Mouse (Mus musculus) heart, adult 2 months (tissue): Measurements from ENCODE around the gene Cnnm2. TPM values are rescaled to one million over a fixed set of nuclear protein-coding genes. Genes with fewer than 3 reads are reported as not detected.
"Not testable (repeated sequence)": the region's sequence is repeated elsewhere in the genome, so short reads cannot be mapped to it uniquely, and the experiment has no call there.

ENCODE experiments used
- DNase-seq, 2 experiments: peaks; one replicate each; pipeline ENCODE4 v3.0.0; 2021
- H3K27ac ChIP-seq: fragments of 200-600 bp; 2 replicates; pipeline ENCODE4 v1.8.1; 2022
- H3K27me3 ChIP-seq: fragments of 200-500 bp; 2 replicates; pipeline ENCODE4 v1.6.1; 2012; ENCODE audit warnings: mild to moderate bottlenecking, low read length, inconsistent platforms, mixed read lengths; ENCODE audit not compliant: control insufficient read depth, insufficient read depth
- H3K36me3 ChIP-seq: fragments of 200-500 bp; 2 replicates; pipeline ENCODE4 v1.6.1; 2012; ENCODE audit warnings: low read length, inconsistent platforms; ENCODE audit not compliant: control insufficient read depth, insufficient read depth
- H3K4me1 ChIP-seq: fragments of 200-500 bp; 2 replicates; pipeline ENCODE4 v1.6.1; 2011; ENCODE audit warnings: low read length; ENCODE audit not compliant: control insufficient read depth, insufficient read depth
- H3K4me3 ChIP-seq: fragments of 200-600 bp; 2 replicates; pipeline ENCODE4 v1.8.1; 2022
- H3K79me2 ChIP-seq: fragments of 200-500 bp; replicated peaks from 2 replicates; pipeline ENCODE4 v1.6.1; 2012; ENCODE audit warnings: mild to moderate bottlenecking, inconsistent platforms, low read length, moderate library complexity, mixed read lengths; ENCODE audit not compliant: control insufficient read depth, insufficient read depth
- H3K9ac ChIP-seq: fragments of 200-500 bp; 2 replicates; pipeline ENCODE4 v1.6.1; 2012; ENCODE audit warnings: low read depth, mild to moderate bottlenecking, control low read depth, inconsistent platforms, low read length, mixed read lengths
- CTCF ChIP-seq: fragments of 200-600 bp; IDR thresholded peaks from 2 replicates; pipeline ENCODE4 v1.8.1; 2022; ENCODE audit warnings: antibody characterized with exemption, mild to moderate bottlenecking, moderate library complexity
- EP300 ChIP-seq: fragments of 200-500 bp; IDR thresholded peaks from 2 replicates; pipeline ENCODE4 v1.6.1; 2011; ENCODE audit warnings: low read depth, low read length, control low read depth; ENCODE audit not compliant: insufficient read depth
- POLR2A ChIP-seq: fragments of 200-500 bp; IDR thresholded peaks from 2 replicates; pipeline ENCODE4 v1.6.1; 2011; ENCODE audit warnings: mild to moderate bottlenecking, low read depth, low read length, control low read depth; ENCODE audit not compliant: insufficient read depth
- WGBS: fragments of 180-500 bp; shearing (Covaris S2); methylation state at CpG from one replicate; pipeline ENCODE4 v1.1.7; 2018; 5-methylcytosine and 5-hydroxymethylcytosine counted together
- intact Hi-C: fragments of 180-260 bp; cut with DNase I; formaldehyde crosslinking; loops from one replicate; pipeline ENCODE4 v1.15.1; 2025
- polyA plus RNA-seq: library from polyadenylated mRNA; depleted of rRNA; stranded (reverse); fragments of >200 nt; gene quantifications from 2 replicates; pipeline ENCODE4 v1.2.3, GENCODE M21; 2012
- total RNA-seq, 2 experiments: library from RNA; stranded (reverse); gene quantifications; 2 replicates each; pipeline ENCODE4 v1.2.3; 2021

The Cnnm2 gene
- total and polyA plus RNA-seq, 3 experiments: 5.4 to 7.3 (median 6.7) TPM

DNA sequence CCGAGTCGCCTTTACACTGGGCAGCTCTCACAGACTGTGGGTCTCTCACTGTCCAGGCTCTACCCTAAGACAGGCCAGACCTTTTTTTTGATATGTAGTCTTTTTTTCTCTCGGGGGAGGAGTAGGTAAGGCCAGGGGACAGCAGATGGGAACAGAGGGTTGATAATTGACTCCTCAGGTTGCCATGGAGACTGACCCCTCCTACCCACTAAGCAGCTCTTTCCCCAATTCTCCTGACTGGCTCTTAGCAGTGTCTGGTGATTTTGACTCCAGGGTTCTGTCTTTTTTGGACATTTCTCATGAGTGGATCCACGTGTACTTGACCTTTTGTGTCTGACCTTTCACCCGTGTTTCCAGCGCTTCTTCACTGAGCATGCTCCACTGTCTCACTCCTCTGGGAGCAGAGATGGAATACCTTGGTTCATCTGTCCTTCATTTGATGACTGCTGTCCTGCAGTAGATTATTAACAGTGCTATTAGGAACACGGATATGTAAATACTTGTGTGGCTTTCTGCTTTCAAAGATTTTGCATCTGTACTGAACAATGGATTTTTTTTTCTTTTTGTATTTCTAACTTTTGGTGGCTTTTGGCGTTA, 34.2 kb upstream of the Cnnm2 start:
- DNase-seq: no peak
- Histone ChIP-seq H3K4me1 (peaks cover 3% of the 10 kb centered on the region), H3K36me3 (no peaks in the 10 kb centered on the region; the same call in 1 of the 2 replicates), H3K4me3 (no peak overlapping the region), H3K9ac (no peak overlapping the region), H3K79me2 (no peaks in the 10 kb centered on the region), H3K27ac (no peak overlapping the region), H3K27me3 (no peaks in the 10 kb centered on the region)
- intact Hi-C loops: no loop called here
- TF ChIP-seq POLR2A (no peak), CTCF (no peak), EP300 (no peak)
- 63% methylated on average over 8 of the region's 8 CpGs for WGBS

DNA sequence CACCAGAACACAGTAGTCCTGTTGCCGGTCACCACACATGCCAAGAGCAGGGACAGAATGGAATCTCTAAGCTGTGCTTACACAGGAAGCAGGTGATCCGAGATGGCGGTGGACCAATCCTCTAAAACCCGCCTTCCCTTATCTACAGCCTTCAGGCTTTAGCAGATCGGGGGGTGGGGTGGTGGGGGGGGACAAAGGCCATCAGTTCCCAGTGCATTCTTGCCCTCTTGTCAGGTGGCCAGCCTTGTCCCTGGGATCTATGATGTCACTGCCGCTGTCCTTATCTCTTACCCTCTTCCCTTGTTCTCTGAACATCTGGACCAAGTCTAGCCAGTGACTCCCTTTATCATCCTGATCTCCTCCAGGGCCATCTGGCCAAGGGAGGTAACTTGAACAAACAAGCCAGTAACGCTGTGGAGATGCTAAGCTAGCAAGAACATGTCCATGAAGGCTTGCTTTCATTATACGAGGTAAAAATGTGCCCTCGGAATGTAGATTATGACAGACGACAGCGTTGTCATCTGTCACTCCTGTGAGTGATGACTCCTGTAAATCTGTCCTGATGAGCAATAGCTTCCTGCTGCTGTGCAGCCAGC, 33.4 kb upstream of the Cnnm2 start:
- peaks cover 3% of the 10 kb centered on the region for H3K4me1 ChIP-seq
- intact Hi-C loops: no loop called here
- H3K9ac ChIP-seq: no peak overlapping the region
- H3K27me3 ChIP-seq: no peaks in the 10 kb centered on the region
- WGBS: 23% methylated on average over 11 of the region's 11 CpGs
- no peak overlapping the region for H3K27ac ChIP-seq
- H3K79me2 ChIP-seq: no peaks in the 10 kb centered on the region
- TF ChIP-seq POLR2A (no peak), CTCF (no peak), EP300 (no peak)
- no peak overlapping the region for H3K4me3 ChIP-seq
- no peak for DNase-seq
- no peaks in the 10 kb centered on the region; the same call in 1 of the 2 replicates for H3K36me3 ChIP-seq

DNA sequence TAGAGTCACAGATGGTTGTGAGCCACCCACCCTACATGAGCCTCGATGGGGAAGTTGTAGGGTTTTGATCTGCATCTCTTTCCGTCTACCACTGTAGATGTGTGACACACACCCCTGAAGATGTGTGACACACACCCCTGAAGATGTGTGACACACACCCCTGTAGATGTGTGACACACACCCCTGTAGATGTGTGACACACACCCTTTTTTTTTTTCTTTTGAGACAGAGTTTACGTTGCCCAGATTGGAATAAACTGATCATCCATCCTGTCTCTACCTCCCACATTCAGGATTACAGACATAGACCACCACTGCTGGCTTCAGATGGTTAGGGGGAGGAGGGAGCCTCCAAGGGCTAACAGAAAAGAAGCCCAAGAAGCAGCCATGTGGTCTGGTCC, 32.5 kb upstream of the Cnnm2 start:
- Histone ChIP-seq H3K36me3 (no peaks in the 10 kb centered on the region; the same call in 1 of the 2 replicates), H3K4me3 (no peak overlapping the region), H3K4me1 (peaks cover 3% of the 10 kb centered on the region), H3K27me3 (no peaks in the 10 kb centered on the region), H3K79me2 (no peaks in the 10 kb centered on the region), H3K9ac (no peak overlapping the region), H3K27ac (no peak overlapping the region)
- DNase-seq: no peak
- 71% methylated on average over 3 of the region's 3 CpGs for WGBS
- TF ChIP-seq POLR2A (no peak), CTCF (no peak), EP300 (no peak)
- intact Hi-C loops: no loop called here

DNA sequence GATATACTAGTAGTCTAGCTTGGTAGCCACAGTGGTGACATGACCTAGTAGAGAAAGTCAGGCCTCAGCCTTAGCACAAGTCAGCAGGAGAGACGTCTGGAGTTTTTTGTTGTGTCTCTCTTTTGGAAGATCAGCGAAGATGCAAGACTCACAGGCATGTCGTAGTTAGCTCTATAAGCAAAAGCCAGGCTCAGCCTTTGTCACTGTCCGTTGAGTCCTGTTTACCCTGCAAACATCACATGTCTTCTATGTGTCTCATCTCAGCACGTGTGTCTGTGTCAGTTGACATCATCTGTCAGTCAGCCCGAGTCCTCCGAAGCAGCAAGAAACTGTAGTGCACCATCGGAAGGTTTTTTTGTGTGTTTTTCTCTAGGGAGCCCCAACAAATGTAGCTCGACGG, 30.0 kb upstream of the Cnnm2 start:
- Histone ChIP-seq H3K4me3 (no peak overlapping the region), H3K36me3 (no peaks in the 10 kb centered on the region; the same call in none of the 2 replicates), H3K4me1 (peaks cover 3% of the 10 kb centered on the region), H3K27me3 (no peaks in the 10 kb centered on the region), H3K9ac (no peak overlapping the region), H3K79me2 (no peaks in the 10 kb centered on the region), H3K27ac (no peak overlapping the region)
- DNase-seq: no peak
- WGBS: 92% methylated on average over 10 of the region's 10 CpGs
- no peak for TF ChIP-seq EP300
- TF ChIP-seq POLR2A: no peak
- TF ChIP-seq CTCF: no peak
- intact Hi-C loops: no loop called here

DNA sequence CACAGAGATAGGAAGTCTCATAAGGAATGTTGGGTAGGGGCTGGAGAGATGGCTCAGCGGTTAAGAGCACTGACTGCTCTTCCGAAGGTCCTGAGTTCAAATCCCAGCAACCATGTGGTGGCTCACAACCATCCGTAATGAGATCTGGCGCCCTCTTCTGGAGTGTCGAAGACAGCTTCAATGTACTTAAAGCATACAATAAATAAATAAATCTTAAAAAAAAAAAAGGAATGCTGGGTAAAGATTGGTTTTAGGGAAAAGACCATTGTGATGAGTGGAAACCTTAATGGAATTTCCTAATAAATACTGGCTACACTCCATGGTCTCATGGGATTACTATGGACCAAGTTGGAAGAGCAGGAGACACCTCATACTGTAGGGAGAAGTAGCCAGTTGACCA, 28.7 kb upstream of the Cnnm2 start:
- H3K9ac ChIP-seq, H3K4me1 ChIP-seq, H3K4me3 ChIP-seq, H3K79me2 ChIP-seq, H3K36me3 ChIP-seq, DNase-seq, intact Hi-C loops, H3K27me3 ChIP-seq, H3K27ac ChIP-seq: not testable (repeated sequence)
- TF ChIP-seq CTCF: peak; percentile 55
- 95% methylated on average over 5 of the region's 5 CpGs for WGBS

DNA sequence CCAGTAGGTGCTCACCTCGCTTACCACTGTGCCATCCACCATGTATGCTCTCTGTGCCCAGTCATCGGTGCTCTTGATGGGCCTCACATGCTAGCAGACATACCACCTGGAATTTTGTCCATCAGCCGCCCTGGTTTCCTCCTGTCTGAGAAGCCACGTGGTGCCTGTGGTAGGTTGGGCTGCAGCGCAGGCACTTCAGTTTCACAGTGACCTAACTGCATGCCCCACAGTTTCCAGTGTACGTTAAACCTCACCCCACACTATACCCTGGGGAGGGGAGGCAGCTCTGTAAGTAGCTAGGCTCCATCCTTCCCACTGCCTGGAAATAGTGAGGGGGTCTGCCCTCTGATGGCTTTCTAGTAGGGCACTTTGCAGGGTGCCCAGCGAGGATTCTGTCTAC, 27.8 kb upstream of the Cnnm2 start:
- H3K4me1 ChIP-seq: no peaks in the 10 kb centered on the region; the same call in 1 of the 2 replicates
- WGBS: 86% methylated on average over 7 of the region's 7 CpGs
- H3K27ac ChIP-seq: no peak overlapping the region
- H3K4me3 ChIP-seq: no peak overlapping the region
- H3K27me3 ChIP-seq: no peaks in the 10 kb centered on the region
- H3K9ac ChIP-seq: no peak overlapping the region
- no peaks in the 10 kb centered on the region; the same call in 1 of the 2 replicates for H3K36me3 ChIP-seq
- no peak for TF ChIP-seq CTCF
- no peak for TF ChIP-seq EP300
- no peak for TF ChIP-seq POLR2A
- DNase-seq: no peak
- H3K79me2 ChIP-seq: no peaks in the 10 kb centered on the region
- intact Hi-C loops: no loop called here
